Mouse (Mus musculus) brain, embryonic 14.5 days (tissue): ENCODE measurements around the gene Nfic.

ENCODE experiments used
- CTCF ChIP-seq: fragments of 200-500 bp; IDR thresholded peaks from 2 replicates; pipeline ENCODE4 v1.5.1; 2012; ENCODE audit warnings: inconsistent platforms, mild to moderate bottlenecking, moderate library complexity, borderline replicate concordance; ENCODE audit not compliant: insufficient read depth, insufficient read length; ENCODE audit errors: extremely low read depth
- POLR2A ChIP-seq: fragments of 200-500 bp; IDR thresholded peaks from 2 replicates; pipeline ENCODE4 v1.6.1; 2012; ENCODE audit warnings: mild to moderate bottlenecking, inconsistent platforms, borderline replicate concordance; ENCODE audit not compliant: poor library complexity, insufficient read depth, insufficient read length, severe bottlenecking; ENCODE audit errors: extremely low read depth

GRCm38 (mm10) chr10:81466881-81467280 is 11.4 kb upstream of the Nfic start:
- no peak for TF ChIP-seq POLR2A
- TF ChIP-seq CTCF, result no peak
